Mouse (Mus musculus): ENCODE measurements around the gene 4930583I09Rik.

4930583I09Rik gene

GRCm38 (mm10) chr17:64835928-64836327, at the start of gene 4930583I09Rik:
Gene 4930583I09Rik (minus strand): TSS chr17:64836071.
- no peak for DNase-seq (ENCODE audit: low spot score)

- no peak for DNase-seq (ENCODE audit: low spot score)
Observed at GRCm38 (mm10) chr17:64876111-64876510, 40.2 kb upstream of the 4930583I09Rik start.

- peak; percentile 8 for DNase-seq (ENCODE audit: low spot score)
Observed at GRCm38 (mm10) chr17:64873651-64874072, 37.8 kb upstream of the 4930583I09Rik start.

- no peak for DNase-seq (ENCODE audit: low spot score)
Observed at GRCm38 (mm10) chr17:64863817-64864216, 27.9 kb upstream of the 4930583I09Rik start.

- DNase-seq (ENCODE audit: low spot score) = no peak
Observed at GRCm38 (mm10) chr17:64860963-64861362, 25.1 kb upstream of the 4930583I09Rik start.

GRCm38 (mm10) chr17:64858848-64859247, 23.0 kb upstream of the 4930583I09Rik start:
- DNase-seq (ENCODE audit: low spot score) = no peak

- no peak for DNase-seq (ENCODE audit: low spot score)
Observed at GRCm38 (mm10) chr17:64848031-64848430, 12.2 kb upstream of the 4930583I09Rik start.

- DNase-seq (ENCODE audit: low spot score) = no peak
Observed at GRCm38 (mm10) chr17:64846654-64847053, 10.8 kb upstream of the 4930583I09Rik start.

GRCm38 (mm10) chr17:64836892-64837291, 1.0 kb upstream of the 4930583I09Rik start:
- no peak for DNase-seq (ENCODE audit: low spot score)

GRCm38 (mm10) chr17:64836352-64836751, 481 bp upstream of the 4930583I09Rik start:
- no peak for DNase-seq (ENCODE audit: low spot score)

- DNase-seq (ENCODE audit: low spot score) = no peak
Observed at GRCm38 (mm10) chr17:64833906-64834490, 1.9 kb downstream of the 4930583I09Rik start.

- no peak for DNase-seq (ENCODE audit: low spot score)
Observed at GRCm38 (mm10) chr17:64833071-64833470, 2.8 kb downstream of the 4930583I09Rik start.

- no peak for DNase-seq (ENCODE audit: low spot score)
Observed at GRCm38 (mm10) chr17:64827482-64827881, 8.4 kb downstream of the 4930583I09Rik start.

- DNase-seq (ENCODE audit: low spot score) = no peak
Observed at GRCm38 (mm10) chr17:64826843-64827242, 9.0 kb downstream of the 4930583I09Rik start.

GRCm38 (mm10) chr17:64822561-64822960, 13.3 kb downstream of the 4930583I09Rik start:
- no peak for DNase-seq (ENCODE audit: low spot score)

- DNase-seq (ENCODE audit: low spot score) = no peak
Observed at GRCm38 (mm10) chr17:64820841-64821593, 14.9 kb downstream of the 4930583I09Rik start.

- DNase-seq (ENCODE audit: low spot score) = no peak
Observed at GRCm38 (mm10) chr17:64816298-64816697, 19.6 kb downstream of the 4930583I09Rik start.

- DNase-seq (ENCODE audit: low spot score) = no peak
Observed at GRCm38 (mm10) chr17:64815806-64816205, 20.1 kb downstream of the 4930583I09Rik start.

GRCm38 (mm10) chr17:64813568-64813967, 22.3 kb downstream of the 4930583I09Rik start:
- DNase-seq (ENCODE audit: low spot score) = no peak

GRCm38 (mm10) chr17:64806035-64806589, 29.8 kb downstream of the 4930583I09Rik start:
- DNase-seq (ENCODE audit: low spot score) = no peak

- DNase-seq (ENCODE audit: low spot score) = no peak
Observed at GRCm38 (mm10) chr17:64804375-64805124, 31.3 kb downstream of the 4930583I09Rik start.

- DNase-seq (ENCODE audit: low spot score) = no peak
Observed at GRCm38 (mm10) chr17:64802956-64803275, 33.0 kb downstream of the 4930583I09Rik start.
